Mouse (Mus musculus) G1E (cell line): Measurements from ENCODE around the gene Slc25a31. TPM values are rescaled to one million over a fixed set of nuclear protein-coding genes. Genes with fewer than 3 reads are reported as not detected.

Source experiments
- ATAC-seq: 2 replicates; pipeline ENCODE4 v1.8.0; 2016; ENCODE audit warnings: mild to moderate bottlenecking; ENCODE audit not compliant: insufficient number of reproducible peaks, poor library complexity, low FRiP score, severe bottlenecking; ENCODE audit errors: extremely low read depth
- DNase-seq: peaks from one replicate; pipeline ENCODE4 v3.0.0; 2012; ENCODE audit warnings: low spot score
- H3K27me3 ChIP-seq: 2 replicates; pipeline ENCODE4 v1.6.1; 2012; ENCODE audit warnings: mild to moderate bottlenecking, low read length, inconsistent platforms; ENCODE audit not compliant: insufficient read depth
- H3K36me3 ChIP-seq: replicated peaks from 2 replicates; pipeline ENCODE3; 2012; ENCODE audit warnings: mild to moderate bottlenecking, inconsistent platforms
- H3K4me1 ChIP-seq: 2 replicates; pipeline ENCODE4 v1.6.1; 2012; ENCODE audit warnings: low read depth, low read length, inconsistent platforms, mixed read lengths; ENCODE audit not compliant: insufficient read depth
- H3K4me3 ChIP-seq: 2 replicates; pipeline ENCODE4 v1.5.1; 2012; ENCODE audit warnings: low read depth, mild to moderate bottlenecking, inconsistent platforms, low read length, moderate library complexity, mixed read lengths
- H3K9me3 ChIP-seq: replicated peaks from 2 replicates; pipeline ENCODE4 v1.6.1; 2012; ENCODE audit warnings: inconsistent platforms
- CTCF ChIP-seq: IDR thresholded peaks from 2 replicates; pipeline ENCODE4 v1.5.1; 2012; ENCODE audit warnings: low read depth, low read length, inconsistent platforms, mixed read lengths
- GATA1 ChIP-seq: IDR thresholded peaks from 2 replicates; pipeline ENCODE4 v1.6.1; 2012; ENCODE audit warnings: borderline replicate concordance, low read length, inconsistent platforms, mixed read lengths
- GATA2 ChIP-seq: IDR thresholded peaks from 2 replicates; pipeline ENCODE4 v1.6.1; 2012; ENCODE audit warnings: low read depth, low read length, inconsistent platforms, borderline replicate concordance
- POLR2AphosphoS5 ChIP-seq: IDR thresholded peaks from 2 replicates; pipeline ENCODE4 v1.6.1; 2012; ENCODE audit warnings: low read depth, low read length, inconsistent platforms; ENCODE audit not compliant: insufficient replicate concordance
- TAL1 ChIP-seq: conservative IDR thresholded peaks from 2 replicates; pipeline ENCODE4 v1.6.1; 2012; ENCODE audit warnings: low read depth, low read length, inconsistent platforms, mixed read lengths
- polyA plus RNA-seq: library from polyadenylated mRNA; stranded (reverse); fragments of >175 nt; gene quantifications from 2 replicates; pipeline ENCODE4 v1.2.3, GENCODE M21; 2012
- total RNA-seq, 2 experiments: library from RNA; stranded (forward) in 1 of 2; stranded (reverse) in 1 of 2; fragments of 200-1000 nt in 1 of 2; fragments of >200 nt in 1 of 2; fragmentation: Nextera tagmentation in 1 of 2; gene quantifications; 2 replicates each; pipeline ENCODE4 v1.2.3; 2014 to 2017

Slc25a31 gene
- total and polyA plus RNA-seq, 3 experiments: 0.16 TPM; not detected in 2

DNA sequence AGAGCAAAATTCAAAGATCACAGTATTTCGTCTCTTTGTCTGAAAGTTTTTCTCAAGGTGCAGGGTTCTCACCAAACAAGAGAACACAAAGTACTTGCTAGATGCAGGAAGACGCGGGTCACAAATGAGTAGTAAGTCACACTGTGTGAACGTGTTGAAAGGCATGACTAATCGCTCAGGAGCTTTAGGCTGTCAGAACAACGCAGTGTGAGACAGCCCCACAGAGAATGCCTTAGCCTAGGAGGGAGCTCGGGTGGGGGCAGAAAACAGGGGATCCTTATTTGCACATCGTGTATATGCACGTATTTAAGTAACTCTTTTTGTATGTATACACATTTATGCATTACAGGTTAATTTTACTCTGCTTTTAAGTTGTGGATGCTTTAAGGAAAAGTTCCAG lies 21.8 kb upstream of the Slc25a31 start:
- TF ChIP-seq GATA2: no peak
- TF ChIP-seq GATA1: no peak
- TF ChIP-seq TAL1: no peak
- no peak for TF ChIP-seq POLR2AphosphoS5
- no peak for TF ChIP-seq CTCF
- H3K9me3 ChIP-seq: no peaks in the 10 kb centered on the region
- peaks cover 7% of the 10 kb centered on the region for H3K36me3 ChIP-seq
- ATAC-seq: no peak
- no peaks in the 10 kb centered on the region for H3K27me3 ChIP-seq
- no peak overlapping the region for H3K4me3 ChIP-seq
- no peak for DNase-seq
- H3K4me1 ChIP-seq: peaks cover 14% of the 10 kb centered on the region

DNA sequence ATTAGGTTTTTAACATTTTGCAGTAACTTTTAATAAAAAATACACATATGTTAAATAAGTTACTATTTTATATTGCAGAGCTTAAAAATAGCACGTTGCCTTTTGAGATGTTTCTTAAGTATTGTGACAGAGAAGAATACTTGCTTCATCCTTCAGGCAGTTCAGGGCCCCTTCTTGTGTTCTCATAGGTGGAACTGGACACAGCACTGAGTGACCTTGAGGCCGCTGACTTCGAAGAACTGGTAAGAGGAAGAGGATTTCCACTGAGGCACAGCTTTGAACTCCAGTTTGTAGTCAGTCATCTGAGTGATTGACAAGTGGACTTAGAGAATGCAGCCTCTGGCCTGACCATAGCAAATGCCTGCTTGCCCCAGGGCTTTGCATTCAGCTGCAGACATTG lies 21.1 kb upstream of the Slc25a31 start:
- no peak for ATAC-seq

DNA sequence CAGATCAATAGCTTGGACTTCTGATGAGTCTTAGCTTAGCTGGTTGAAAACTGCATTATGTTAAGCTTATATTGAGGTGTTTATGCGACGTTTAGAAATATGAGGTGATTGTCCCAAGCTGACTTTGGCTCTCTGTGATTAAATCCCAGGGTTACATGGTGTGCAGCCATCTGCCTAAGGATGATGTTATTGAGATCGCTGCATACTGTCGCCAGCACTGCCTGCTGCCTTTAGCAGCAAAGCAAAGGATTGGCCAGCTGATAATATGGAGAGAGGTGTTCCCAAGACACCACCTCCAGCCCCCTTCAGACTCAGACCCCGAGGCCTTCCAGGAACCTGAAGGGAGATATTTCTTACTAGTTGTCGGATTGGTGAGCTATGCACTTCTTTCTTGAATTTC lies 17.1 kb upstream of the Slc25a31 start:
- DNase-seq: no peak
- ATAC-seq: no peak
- no peak overlapping the region for H3K4me3 ChIP-seq
- no peak for TF ChIP-seq GATA2
- no peak for TF ChIP-seq POLR2AphosphoS5
- no peak for TF ChIP-seq TAL1
- TF ChIP-seq CTCF: no peak
- no peak for TF ChIP-seq GATA1
- no peaks in the 10 kb centered on the region for H3K27me3 ChIP-seq
- no peaks in the 10 kb centered on the region for H3K9me3 ChIP-seq
- peaks cover 11% of the 10 kb centered on the region for H3K36me3 ChIP-seq
- peaks cover 44% of the 10 kb centered on the region for H3K4me1 ChIP-seq

More for the DNA sequence above, 21.1 kb upstream of the Slc25a31 start:
- no peak overlapping the region for H3K4me3 ChIP-seq
- no peaks in the 10 kb centered on the region for H3K9me3 ChIP-seq
- peaks cover 10% of the 10 kb centered on the region for H3K36me3 ChIP-seq
- DNase-seq: no peak
- no peaks in the 10 kb centered on the region for H3K27me3 ChIP-seq
- no peak for TF ChIP-seq POLR2AphosphoS5
- no peak for TF ChIP-seq TAL1
- no peak for TF ChIP-seq GATA1
- TF ChIP-seq GATA2: no peak
- no peak for TF ChIP-seq CTCF
- peaks cover 17% of the 10 kb centered on the region for H3K4me1 ChIP-seq

DNA sequence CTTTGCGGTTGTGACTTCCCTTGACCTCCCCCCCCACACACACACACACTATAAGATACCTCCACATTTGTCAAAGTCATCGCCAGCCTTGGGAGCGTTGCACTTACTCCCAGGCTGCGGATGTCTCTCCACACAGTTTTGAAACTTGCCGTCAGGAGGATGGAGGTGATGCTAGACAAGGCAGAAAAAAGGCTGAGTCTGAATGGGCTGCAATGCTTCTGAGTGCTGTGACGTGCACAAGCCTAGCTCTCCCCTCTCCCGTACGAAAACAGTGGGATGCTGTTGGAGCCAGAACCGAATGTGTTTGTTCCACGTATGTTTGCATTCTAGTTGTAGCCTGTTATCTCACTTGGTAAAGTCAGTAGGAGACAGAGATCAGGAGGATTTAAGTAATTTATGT lies 15.2 kb upstream of the Slc25a31 start:
- Histone ChIP-seq H3K9me3 (no peaks in the 10 kb centered on the region), H3K27me3 (no peaks in the 10 kb centered on the region), H3K36me3 (peaks cover 14% of the 10 kb centered on the region), H3K4me1 (peaks cover 30% of the 10 kb centered on the region), H3K4me3 (peak overlapping the region; percentile 2; the same call in 1 of the 2 replicates)
- DNase-seq: no peak
- TF ChIP-seq CTCF (no peak), POLR2AphosphoS5 (no peak), GATA1 (no peak), TAL1 (no peak), GATA2 (no peak)
- no peak for ATAC-seq

DNA sequence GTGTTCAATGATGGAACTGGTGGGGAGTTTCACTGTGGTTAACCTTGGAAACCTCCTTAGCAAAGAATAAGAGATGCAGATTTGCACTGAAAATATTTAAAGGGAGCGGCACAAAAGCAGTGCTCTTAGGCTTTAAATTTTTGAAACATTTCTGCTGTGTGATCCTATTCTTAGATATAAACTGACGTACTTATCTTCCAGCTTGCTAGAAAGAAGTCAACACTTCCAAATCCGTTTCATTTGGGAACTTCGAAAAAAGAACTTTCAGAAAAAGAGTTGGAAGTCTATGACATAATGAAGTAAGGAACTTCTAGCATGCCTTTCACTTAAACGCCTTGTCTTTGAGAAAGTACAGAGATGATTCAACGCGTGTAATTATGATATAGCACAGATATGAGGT lies 14.7 kb upstream of the Slc25a31 start:
- ATAC-seq (no peak; the same call in 1 of the 2 replicates), DNase-seq (no peak)
- peaks cover 30% of the 10 kb centered on the region for H3K4me1 ChIP-seq
- peaks cover 15% of the 10 kb centered on the region for H3K36me3 ChIP-seq
- H3K9me3 ChIP-seq: no peaks in the 10 kb centered on the region
- no peak overlapping the region; the same call in 1 of the 2 replicates for H3K4me3 ChIP-seq
- no peaks in the 10 kb centered on the region for H3K27me3 ChIP-seq
- TF ChIP-seq CTCF (no peak), POLR2AphosphoS5 (no peak), TAL1 (no peak), GATA1 (no peak), GATA2 (no peak)

DNA sequence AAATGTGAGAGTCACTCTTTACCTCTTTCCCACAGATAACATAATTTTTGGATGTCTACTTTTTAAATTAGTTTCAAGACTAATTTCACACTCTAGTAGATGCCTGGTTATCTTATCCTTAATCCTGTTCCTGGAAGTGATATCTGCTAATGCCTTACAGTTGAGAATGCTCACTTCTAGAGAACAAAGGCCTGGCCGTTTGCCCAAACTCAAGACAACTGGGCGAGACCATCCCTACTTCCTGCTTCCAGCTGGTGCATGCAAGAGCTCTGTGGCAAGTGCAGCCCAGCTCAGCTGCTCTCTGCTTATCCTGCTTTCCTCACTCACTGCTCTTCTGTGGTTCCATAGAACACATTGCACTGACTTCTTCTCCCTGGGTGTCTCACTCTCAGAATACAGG lies 14.2 kb upstream of the Slc25a31 start:
- TF ChIP-seq GATA2 (no peak), TAL1 (peak; percentile 21)
- Histone ChIP-seq H3K36me3 (peaks cover 15% of the 10 kb centered on the region), H3K4me1 (peaks cover 30% of the 10 kb centered on the region), H3K9me3 (no peaks in the 10 kb centered on the region), H3K27me3 (no peaks in the 10 kb centered on the region), H3K4me3 (no peak overlapping the region; the same call in 1 of the 2 replicates)
- peak; percentile 53 for DNase-seq
- ATAC-seq: peak; percentile 89

DNA sequence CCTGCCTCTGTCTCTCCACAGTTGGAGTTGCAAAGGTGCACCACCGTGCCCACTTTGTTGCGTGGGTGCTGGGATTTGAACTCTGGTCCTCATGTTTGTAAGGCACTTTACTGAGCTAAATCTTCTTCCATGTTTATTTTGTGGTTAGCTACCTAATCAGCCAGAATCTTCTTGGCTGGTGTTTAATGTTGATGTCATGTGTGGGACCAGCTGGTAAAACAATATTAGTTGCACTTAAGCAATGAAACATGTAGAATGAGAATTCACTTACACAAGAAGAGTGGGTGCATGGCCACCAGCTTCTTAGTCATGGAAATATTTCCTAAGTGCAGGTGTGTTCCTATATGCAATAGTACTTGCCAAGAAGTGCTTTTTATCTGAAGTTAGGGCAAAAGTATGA lies 13.5 kb upstream of the Slc25a31 start:
- H3K4me3 ChIP-seq: no peak overlapping the region
- ATAC-seq: no peak
- H3K4me1 ChIP-seq: peaks cover 30% of the 10 kb centered on the region
- H3K9me3 ChIP-seq: no peaks in the 10 kb centered on the region
- no peak for TF ChIP-seq TAL1
- no peak for TF ChIP-seq CTCF
- TF ChIP-seq GATA1: no peak
- no peak for TF ChIP-seq POLR2AphosphoS5
- TF ChIP-seq GATA2: no peak
- H3K36me3 ChIP-seq: peaks cover 18% of the 10 kb centered on the region
- H3K27me3 ChIP-seq: no peaks in the 10 kb centered on the region
- DNase-seq: no peak
